Mouse (Mus musculus): ENCODE measurements at regions not wholly inside any gene's neighbourhood (a gene's known extent, or its start where the extent isn't known, plus 50 kb on each side); places are given as distances from the start of the nearest gene placed in this dataset.

DNA sequence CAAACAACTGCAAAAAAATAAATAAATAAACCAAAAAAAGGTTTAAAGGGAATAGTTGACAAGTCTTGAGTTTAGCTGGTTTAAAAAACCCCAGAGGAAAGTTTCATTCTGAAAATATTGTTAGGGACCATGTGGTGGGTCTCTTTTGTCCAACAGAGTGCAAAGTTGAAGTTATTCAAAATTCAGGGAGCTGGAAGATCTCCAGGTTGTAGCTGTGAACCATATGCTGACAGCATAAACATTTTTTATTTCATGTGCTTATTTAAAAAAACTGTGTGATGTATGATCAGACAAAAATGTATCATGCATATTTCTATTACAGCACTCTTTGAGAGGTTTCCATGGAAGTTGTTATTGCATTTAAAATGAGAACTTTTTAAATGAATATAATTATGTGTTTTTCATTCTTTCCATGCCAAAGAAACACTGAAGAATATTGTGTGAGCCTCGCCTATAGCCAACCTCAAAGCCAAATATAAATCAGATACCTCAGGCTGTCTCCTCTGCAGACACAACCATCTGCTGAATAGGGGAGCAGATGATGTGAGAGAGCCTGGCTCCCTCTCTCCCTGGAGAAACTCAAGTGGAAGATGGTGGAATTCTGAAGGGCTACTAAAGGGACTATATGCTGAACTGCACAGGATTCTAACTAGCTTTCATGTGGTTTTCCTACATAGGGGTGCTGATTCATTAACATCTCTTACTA lies 413.4 kb upstream of the Impad1 start:
- no peak overlapping the region for H3K4me2 ChIP-seq (ENCODE audit: low read depth, low read length)
- no peaks in the 10 kb centered on the region for H3K27me3 ChIP-seq (ENCODE audit: control insufficient read depth, insufficient read depth, low read length)
- no peak for TF ChIP-seq EP300 (IDR thresholded peaks at IDR 0.05; ENCODE audit: low read depth)
- no peak for TF ChIP-seq CTCF (IDR thresholded peaks at IDR 0.05; ENCODE audit: low read depth)
- 31% methylated on average over 1 of the region's 1 CpGs for WGBS
- H3K4me3 ChIP-seq (ENCODE audit: low read depth, low read length): no peak overlapping the region
- no peak overlapping the region for H3K27ac ChIP-seq (ENCODE audit: low read depth)
- ATAC-seq (ENCODE audit: insufficient read depth, low read depth): no peak
- no peak for DNase-seq (ENCODE audit: low spot score)
- H3K9me3 ChIP-seq (replicated peaks; ENCODE audit: control insufficient read depth, low read length): no peaks in the 10 kb centered on the region
- no peak overlapping the region for H3K9ac ChIP-seq (replicated peaks; ENCODE audit: low read depth, low read length)
- no peaks in the 10 kb centered on the region for H3K36me3 ChIP-seq (replicated peaks; ENCODE audit: control insufficient read depth, insufficient read depth, low read length)
- no peaks in the 10 kb centered on the region for H3K4me1 ChIP-seq (ENCODE audit: control insufficient read depth, insufficient read depth)

GRCm38 (mm10) chr4:5205328-5206208 lies 412.4 kb upstream of the Impad1 start:
- H3K9ac ChIP-seq (replicated peaks; ENCODE audit: low read depth, low read length): no peak overlapping the region
- no peak overlapping the region for H3K4me2 ChIP-seq (ENCODE audit: low read depth, low read length)
- H3K4me3 ChIP-seq (ENCODE audit: low read depth, low read length): no peak overlapping the region
- no peaks in the 10 kb centered on the region for H3K9me3 ChIP-seq (replicated peaks; ENCODE audit: control insufficient read depth, low read length)
- H3K36me3 ChIP-seq (replicated peaks; ENCODE audit: control insufficient read depth, insufficient read depth, low read length): no peaks in the 10 kb centered on the region
- H3K4me1 ChIP-seq (ENCODE audit: control insufficient read depth, insufficient read depth): no peaks in the 10 kb centered on the region
- ATAC-seq (ENCODE audit: insufficient read depth, low read depth): no peak
- H3K27me3 ChIP-seq (ENCODE audit: control insufficient read depth, insufficient read depth, low read length): no peaks in the 10 kb centered on the region
- H3K27ac ChIP-seq (ENCODE audit: low read depth): no peak overlapping the region
- no peak for DNase-seq (ENCODE audit: low spot score)
- no peak for TF ChIP-seq CTCF (IDR thresholded peaks at IDR 0.05; ENCODE audit: low read depth)
- TF ChIP-seq EP300 (IDR thresholded peaks at IDR 0.05; ENCODE audit: low read depth): no peak
- 80% methylated on average over 7 of the region's 7 CpGs for WGBS

DNA sequence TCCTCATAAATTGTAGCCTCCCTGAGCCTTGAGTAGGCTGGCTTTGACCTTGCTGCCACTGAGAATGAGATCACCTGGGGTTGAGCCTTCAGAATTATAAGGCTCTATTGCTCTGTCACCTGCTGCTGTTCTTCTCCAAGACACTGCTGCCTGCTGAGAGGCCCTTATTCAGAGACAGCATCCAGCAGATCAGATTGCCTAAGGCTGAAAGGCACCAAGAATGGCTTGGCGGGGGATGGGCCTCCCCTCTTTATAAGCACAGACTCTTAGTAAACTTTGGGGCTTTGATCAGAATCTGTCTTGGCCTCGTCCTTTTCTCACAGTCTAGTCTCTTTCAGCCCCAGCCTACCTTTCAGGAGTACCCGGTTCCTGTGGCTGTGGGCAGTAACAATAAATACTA lies 401.1 kb upstream of the Impad1 start:
- Histone ChIP-seq H3K4me3 (ENCODE audit: low read depth, low read length) (no peak overlapping the region), H3K9me3 (replicated peaks; ENCODE audit: control insufficient read depth, low read length) (no peaks in the 10 kb centered on the region), H3K27me3 (ENCODE audit: control insufficient read depth, insufficient read depth, low read length) (no peaks in the 10 kb centered on the region), H3K4me2 (ENCODE audit: low read depth, low read length) (no peak overlapping the region), H3K36me3 (replicated peaks; ENCODE audit: control insufficient read depth, insufficient read depth, low read length) (no peaks in the 10 kb centered on the region), H3K4me1 (ENCODE audit: control insufficient read depth, insufficient read depth) (no peaks in the 10 kb centered on the region), H3K27ac (ENCODE audit: low read depth) (no peak overlapping the region), H3K9ac (replicated peaks; ENCODE audit: low read depth, low read length) (no peak overlapping the region)
- no peak for DNase-seq (ENCODE audit: low spot score)
- no peak for ATAC-seq (ENCODE audit: insufficient read depth, low read depth)
- 58% methylated on average over 3 of the region's 3 CpGs for WGBS
- no peak for TF ChIP-seq EP300 (IDR thresholded peaks at IDR 0.05; ENCODE audit: low read depth)
- TF ChIP-seq CTCF (IDR thresholded peaks at IDR 0.05; ENCODE audit: low read depth): no peak

- 39% methylated on average over 1 of the region's 1 CpGs for WGBS
- H3K9me3 ChIP-seq (replicated peaks; ENCODE audit: control insufficient read depth, low read length): no peaks in the 10 kb centered on the region
- DNase-seq (ENCODE audit: low spot score) (no peak), ATAC-seq (ENCODE audit: insufficient read depth, low read depth) (no peak)
- no peaks in the 10 kb centered on the region for H3K27me3 ChIP-seq (ENCODE audit: control insufficient read depth, insufficient read depth, low read length)
- no peak overlapping the region for H3K4me3 ChIP-seq (ENCODE audit: low read depth, low read length)
- TF ChIP-seq CTCF (IDR thresholded peaks at IDR 0.05; ENCODE audit: low read depth) (no peak), EP300 (IDR thresholded peaks at IDR 0.05; ENCODE audit: low read depth) (no peak)
- H3K36me3 ChIP-seq (replicated peaks; ENCODE audit: control insufficient read depth, insufficient read depth, low read length): no peaks in the 10 kb centered on the region
- no peaks in the 10 kb centered on the region for H3K4me1 ChIP-seq (ENCODE audit: control insufficient read depth, insufficient read depth)
- no peak overlapping the region for H3K4me2 ChIP-seq (ENCODE audit: low read depth, low read length)
- no peak overlapping the region for H3K9ac ChIP-seq (replicated peaks; ENCODE audit: low read depth, low read length)
- H3K27ac ChIP-seq (ENCODE audit: low read depth): no peak overlapping the region
Measured at GRCm38 (mm10) chr4:5181591-5181990, 388.4 kb upstream of the Impad1 start.

DNA sequence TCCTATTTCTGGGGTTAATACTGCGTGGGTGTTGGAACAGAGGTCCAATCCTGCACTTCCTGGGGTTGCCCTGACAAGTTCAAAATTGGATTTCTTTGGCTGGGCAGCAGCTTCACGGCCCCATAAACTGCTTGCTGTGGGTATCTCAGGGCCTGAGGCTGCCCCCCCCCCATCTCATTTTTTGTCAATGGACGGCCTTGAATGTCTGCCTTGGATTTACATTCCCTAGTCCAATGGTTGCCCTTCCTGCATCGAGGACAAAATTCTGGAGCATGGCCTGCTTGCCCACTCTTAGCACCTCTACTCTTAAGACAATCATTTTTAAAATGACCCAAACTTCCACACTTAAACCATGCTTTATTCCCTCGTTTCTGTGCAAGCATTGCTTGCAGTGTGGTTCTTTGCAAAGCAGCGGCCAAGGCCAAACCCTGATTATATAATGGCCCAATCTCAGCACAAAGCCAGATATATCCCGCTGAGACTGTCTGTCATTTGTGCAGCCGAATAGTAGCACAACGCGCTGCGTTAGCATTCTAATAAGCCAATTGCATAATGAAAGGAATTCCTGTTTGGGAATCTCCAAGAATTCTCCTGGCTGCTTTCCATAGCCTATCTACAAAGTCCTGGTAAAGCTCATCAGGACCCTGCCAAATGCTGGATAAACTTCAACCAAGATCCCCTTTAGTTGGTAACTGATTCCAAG lies 386.0 kb upstream of the Impad1 start:
- H3K4me1 ChIP-seq (ENCODE audit: control insufficient read depth, insufficient read depth): no peaks in the 10 kb centered on the region
- no peaks in the 10 kb centered on the region for H3K9me3 ChIP-seq (replicated peaks; ENCODE audit: control insufficient read depth, low read length)
- ATAC-seq (ENCODE audit: insufficient read depth, low read depth) (no peak), DNase-seq (ENCODE audit: low spot score) (no peak)
- 63% methylated on average over 11 of the region's 11 CpGs for WGBS
- H3K36me3 ChIP-seq (replicated peaks; ENCODE audit: control insufficient read depth, insufficient read depth, low read length): no peaks in the 10 kb centered on the region
- H3K27me3 ChIP-seq (ENCODE audit: control insufficient read depth, insufficient read depth, low read length): no peaks in the 10 kb centered on the region
- TF ChIP-seq CTCF (IDR thresholded peaks at IDR 0.05; ENCODE audit: low read depth) (no peak), EP300 (IDR thresholded peaks at IDR 0.05; ENCODE audit: low read depth) (no peak)
- H3K27ac ChIP-seq (ENCODE audit: low read depth): no peak overlapping the region
- H3K9ac ChIP-seq (replicated peaks; ENCODE audit: low read depth, low read length): no peak overlapping the region
- H3K4me3 ChIP-seq (ENCODE audit: low read depth, low read length): no peak overlapping the region
- no peak overlapping the region for H3K4me2 ChIP-seq (ENCODE audit: low read depth, low read length)
